ENCODE assay signal across 18 mouse cellular contexts in genomic region chr13:113915700-113916099, GRCm38 (mm10).
"Had no signal": no experiment of that assay in that cellular context is flagged by ENCODE, and none has a peak within 500 bp of the region (broad histone marks: within the 10 kb centered on the region; RNA-seq: fewer than 3 reads in every experiment).

No protein-coding gene starts in this region.

- H3K9ac ChIP-seq: lung, embryonic 14.5 days; midbrain, embryonic 12.5 days; neural tube, embryonic 13.5 days; neural tube, embryonic 15.5 days had no signal

- H3K27me3 ChIP-seq: neural tube, embryonic 13.5 days; neural tube, embryonic 15.5 days had no signal

- H3K36me3 ChIP-seq: midbrain, embryonic 12.5 days; neural tube, embryonic 13.5 days; neural tube, embryonic 15.5 days had no signal

- DNase-seq: lung, adult 18-20 months; lung, embryonic 14.5 days; lung, postnatal 10 days; lung, postnatal 4 days; midbrain, embryonic 14.5 days; retina, postnatal 1 day; right cerebral cortex, adult 18-20 months; right cerebral cortex, postnatal 25 days; right cerebral cortex, postnatal 4 days; spleen, adult 18-20 months; thymus, adult 18-20 months; thymus, postnatal 14 days; thymus, postnatal 36 days had no signal

- H3K4me3 ChIP-seq: midbrain, embryonic 12.5 days; myocyte; neural tube, embryonic 13.5 days; neural tube, embryonic 15.5 days had no signal

- H3K9me3 ChIP-seq: midbrain, embryonic 12.5 days; neural tube, embryonic 13.5 days; neural tube, embryonic 15.5 days had no signal

- H3K4me2 ChIP-seq: lung, embryonic 14.5 days; midbrain, embryonic 12.5 days; neural tube, embryonic 13.5 days; neural tube, embryonic 15.5 days had no signal

- H3K27ac ChIP-seq: neural tube, embryonic 15.5 days had no signal

- ATAC-seq: midbrain, embryonic 16.5 days had no signal
